Mouse (Mus musculus) brain, embryonic 14.5 days (tissue): ENCODE measurements around the gene Gm49383.

Source experiments
- CTCF ChIP-seq: fragments of 200-500 bp; IDR thresholded peaks from 2 replicates; pipeline ENCODE4 v1.5.1; 2012; ENCODE audit warnings: inconsistent platforms, mild to moderate bottlenecking, moderate library complexity, borderline replicate concordance; ENCODE audit not compliant: insufficient read depth, insufficient read length; ENCODE audit errors: extremely low read depth
- POLR2A ChIP-seq: fragments of 200-500 bp; IDR thresholded peaks from 2 replicates; pipeline ENCODE4 v1.6.1; 2012; ENCODE audit warnings: mild to moderate bottlenecking, inconsistent platforms, borderline replicate concordance; ENCODE audit not compliant: poor library complexity, insufficient read depth, insufficient read length, severe bottlenecking; ENCODE audit errors: extremely low read depth

DNA sequence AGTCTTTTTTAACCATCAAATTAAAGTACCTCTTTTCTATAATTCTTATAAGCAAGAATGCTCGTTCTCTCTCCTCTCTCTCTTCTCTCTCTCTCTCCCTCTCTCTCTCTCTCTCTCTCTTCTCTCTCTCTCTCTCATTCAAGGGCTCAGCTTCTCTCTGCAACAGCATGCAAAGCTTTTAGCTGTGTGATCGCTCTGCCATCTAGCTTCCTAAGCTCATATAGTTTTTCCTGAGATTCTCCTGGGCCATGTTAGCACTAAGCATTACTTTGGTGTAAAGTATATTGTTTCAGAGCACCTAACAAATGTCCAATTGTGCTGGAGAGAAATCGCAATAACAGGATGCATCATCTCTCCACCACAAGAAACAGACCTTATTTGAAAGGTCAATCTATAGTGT lies 57.7 kb downstream of the Gm49383 start:
- no peak for TF ChIP-seq CTCF
- no peak for TF ChIP-seq POLR2A
